Mouse (Mus musculus) forelimb bud, embryonic 11.5 days (tissue): ENCODE data around the gene Pdrg1.

Experiments
- DNase-seq: peaks from one replicate; pipeline ENCODE4 v3.0.0-alpha.2; 2012; ENCODE audit warnings: low read depth, low spot score

Gene Pdrg1

DNA sequence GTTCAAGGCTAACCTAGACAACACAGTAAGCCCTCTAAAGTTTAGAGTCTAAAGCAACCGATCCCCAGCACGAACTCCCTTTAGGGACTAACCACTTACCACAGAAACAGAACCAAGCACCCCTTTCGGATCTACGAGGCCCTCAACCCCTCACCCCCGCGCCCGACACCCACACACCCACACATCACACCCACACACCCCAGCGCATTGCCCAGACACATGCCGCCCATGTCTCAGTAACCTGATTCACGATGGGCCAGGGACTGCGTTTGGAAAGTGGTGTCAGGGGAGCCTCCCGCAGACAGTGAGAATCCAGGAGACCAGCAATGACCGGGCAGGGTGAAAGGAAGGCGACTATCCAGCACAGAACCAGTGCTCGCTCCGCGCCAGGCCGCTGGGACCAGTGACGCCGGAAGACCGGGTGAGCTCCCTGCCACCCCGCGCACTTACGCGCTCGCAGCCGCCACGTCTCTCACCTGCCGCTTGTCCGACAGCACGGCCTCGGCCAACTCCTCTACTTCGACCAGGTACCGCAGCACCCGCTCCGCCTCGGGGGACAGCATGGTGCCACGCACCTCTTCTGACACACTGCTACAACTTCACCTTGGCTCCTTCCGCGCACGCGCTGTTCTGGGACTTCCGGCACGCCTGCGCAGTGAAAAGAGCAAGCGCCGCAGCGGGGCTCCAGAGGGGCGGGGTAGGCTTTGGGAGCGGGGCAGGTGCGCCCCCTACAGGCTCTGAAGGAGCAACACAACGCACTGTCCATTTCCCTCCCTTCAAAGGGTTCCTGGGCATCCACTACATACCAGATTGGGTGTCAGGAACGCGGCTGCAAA lies at the start of gene Pdrg1:
TSS of gene Pdrg1 (minus strand) at position 670 of the 836 bp plus-strand sequence.
- peak; percentile 95 for DNase-seq

- no peak for DNase-seq
These were observed 49.2 kb upstream of the Pdrg1 start for GRCm38 (mm10) chr2:153064190-153064970.

DNA sequence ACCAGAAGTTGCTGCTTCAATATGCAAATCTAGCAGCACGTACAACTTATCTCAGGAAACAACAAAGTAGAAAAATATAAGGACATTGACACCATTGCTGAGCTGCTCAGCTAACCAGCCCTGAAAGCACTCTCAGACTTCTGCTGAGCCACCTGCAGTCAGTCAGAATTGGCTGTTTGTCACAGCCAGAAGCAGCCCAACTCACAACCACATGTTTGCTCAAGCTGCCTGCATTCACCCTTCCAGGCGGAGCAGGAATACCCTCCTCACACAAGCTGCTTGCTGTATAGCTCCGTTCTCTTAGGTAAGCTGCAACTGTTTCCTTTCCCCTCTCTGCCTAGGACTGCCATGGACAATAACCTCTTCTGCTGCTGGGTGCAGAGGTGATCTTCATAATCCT lies 48.2 kb upstream of the Pdrg1 start:
- DNase-seq = peak; percentile 55

DNA sequence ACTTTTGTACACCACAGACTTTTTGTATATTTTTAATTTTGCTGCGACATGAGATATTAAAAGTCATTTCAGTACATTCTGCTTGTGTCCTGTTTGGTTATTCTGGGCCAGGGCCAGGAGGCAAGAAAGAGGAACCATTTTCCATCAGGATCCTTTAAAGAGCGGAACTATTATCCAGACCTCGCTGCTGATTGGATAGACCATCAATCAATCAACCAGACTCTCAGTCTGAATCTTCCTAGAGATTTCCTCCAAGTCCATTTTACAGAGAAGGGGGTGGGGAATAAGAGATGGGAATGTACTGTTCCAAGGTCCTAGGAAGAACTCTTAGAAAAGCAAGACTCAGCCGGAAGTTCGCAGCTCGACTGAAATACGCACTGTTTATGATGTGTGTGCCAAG lies 45.0 kb upstream of the Pdrg1 start:
- no peak for DNase-seq

GRCm38 (mm10) chr2:153058365-153058764 lies 43.1 kb upstream of the Pdrg1 start:
- DNase-seq = no peak

GRCm38 (mm10) chr2:153055270-153055920 lies 40.2 kb upstream of the Pdrg1 start:
- DNase-seq = no peak

- no peak for DNase-seq
These were observed 38.7 kb upstream of the Pdrg1 start for GRCm38 (mm10) chr2:153053896-153054295.

DNA sequence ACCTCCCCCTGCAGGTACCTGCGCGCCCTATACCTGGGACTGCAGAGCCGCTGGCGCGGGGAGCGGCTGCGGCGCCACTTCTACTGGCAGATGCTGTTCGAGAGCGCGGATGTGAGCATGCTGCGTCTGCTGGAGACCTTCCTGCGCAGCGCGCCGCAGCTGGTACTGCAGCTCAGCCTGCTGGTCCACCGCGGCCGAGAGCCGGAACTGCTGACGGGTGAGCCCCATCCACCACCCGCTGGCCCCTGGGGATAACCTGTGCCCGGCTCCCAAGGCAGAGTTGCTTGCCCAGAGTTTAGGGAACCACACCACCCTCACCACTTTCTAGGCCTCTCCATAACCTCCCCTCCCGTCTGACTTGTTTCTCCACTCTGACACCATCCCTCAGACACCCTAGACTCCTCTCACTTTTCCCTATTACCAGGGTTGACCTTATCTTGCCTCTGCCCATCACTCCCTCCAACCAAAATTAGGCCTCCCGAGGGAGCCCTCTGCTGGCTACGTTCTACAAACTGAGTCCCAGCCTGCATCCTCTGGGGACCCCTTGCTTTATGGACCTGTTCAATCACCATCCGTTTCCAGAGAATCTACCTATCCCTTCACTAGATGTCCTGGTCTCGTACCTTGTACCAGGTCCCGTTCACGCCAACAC lies 37.6 kb upstream of the Pdrg1 start:
- DNase-seq = no peak

DNA sequence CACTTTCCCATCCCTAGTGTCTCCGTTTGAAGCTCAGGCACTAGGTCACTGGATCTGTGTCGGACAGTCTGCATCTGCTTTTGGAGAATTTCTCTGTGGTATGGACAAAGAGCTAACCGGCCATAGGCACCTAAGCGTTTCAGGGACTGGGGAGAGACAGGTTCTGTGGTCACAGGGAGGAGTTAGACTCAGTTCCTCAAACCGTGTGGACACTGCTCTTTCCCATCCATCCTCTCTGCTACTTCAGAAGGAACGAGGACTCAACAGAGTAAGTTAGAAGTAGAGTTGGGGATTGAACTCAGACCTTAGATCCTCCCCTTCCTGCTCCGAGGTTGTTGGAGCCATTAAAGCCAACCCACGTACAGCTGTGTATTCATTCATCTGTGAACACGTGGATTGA lies 36.3 kb upstream of the Pdrg1 start:
- DNase-seq = no peak

GRCm38 (mm10) chr2:153051095-153051494 lies 35.9 kb upstream of the Pdrg1 start:
- no peak for DNase-seq

DNA sequence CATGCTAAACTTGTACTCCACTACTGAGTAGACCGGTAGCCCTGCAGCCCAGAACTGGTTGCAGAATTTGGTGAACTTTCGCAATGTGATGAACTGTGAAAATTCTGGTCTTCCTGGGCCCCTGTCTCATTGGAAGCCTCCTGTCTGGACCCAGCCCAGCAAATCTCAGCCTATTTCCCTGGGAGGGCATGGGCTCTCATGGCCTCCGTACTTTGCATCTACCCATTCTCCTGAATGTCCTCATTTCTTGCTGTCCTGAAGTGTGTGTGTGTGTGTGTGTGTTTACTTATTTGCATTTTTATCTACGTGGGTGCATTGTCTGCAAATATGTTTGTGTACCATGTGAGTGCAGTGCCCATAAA lies 34.8 kb upstream of the Pdrg1 start:
- DNase-seq = no peak

GRCm38 (mm10) chr2:153049288-153049996 lies 34.2 kb upstream of the Pdrg1 start:
- DNase-seq = no peak

GRCm38 (mm10) chr2:153047828-153048465 lies 32.7 kb upstream of the Pdrg1 start:
- peak; percentile 39 for DNase-seq

- DNase-seq = no peak
These were observed 30.7 kb upstream of the Pdrg1 start for GRCm38 (mm10) chr2:153045884-153046299.

DNA sequence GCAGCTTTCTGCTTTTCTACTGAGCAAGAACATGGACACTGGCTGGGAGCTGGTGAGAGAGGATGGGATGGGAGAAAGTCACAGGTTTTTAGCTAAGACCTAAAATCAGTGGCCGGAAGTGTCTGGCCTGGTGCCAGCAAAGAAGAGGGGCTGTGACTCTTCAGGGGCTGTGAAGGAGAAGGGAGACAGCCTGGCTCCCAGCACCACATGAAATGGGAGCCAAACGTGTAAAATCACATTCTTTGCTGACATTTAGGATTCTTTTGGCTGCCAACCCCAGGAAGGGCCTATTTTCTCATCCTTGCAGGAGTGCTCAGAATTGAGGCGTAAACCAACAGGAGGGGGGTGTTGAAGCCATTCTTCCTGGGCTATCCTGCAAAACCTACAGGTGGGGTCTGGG lies 28.7 kb upstream of the Pdrg1 start:
- DNase-seq = no peak

DNA sequence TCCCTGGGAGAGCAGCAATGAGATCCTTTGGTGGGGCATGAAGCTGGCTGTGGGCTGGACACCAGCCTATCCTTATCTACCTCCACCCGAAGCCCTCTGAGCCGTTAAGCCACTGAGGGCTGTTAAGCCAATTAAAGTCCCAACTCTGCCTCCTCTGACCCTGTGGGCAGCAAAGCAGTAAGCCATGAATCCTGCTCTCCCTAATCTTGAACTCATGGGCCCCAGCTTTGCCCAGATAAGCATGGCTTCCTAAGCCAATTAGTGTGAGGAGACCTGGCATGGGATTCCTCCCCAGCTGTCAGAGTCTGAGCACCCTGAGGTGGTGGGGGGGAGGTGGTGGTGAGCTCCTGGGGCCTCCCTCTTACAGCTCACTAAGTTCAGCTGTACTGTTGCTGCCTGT lies 21.5 kb upstream of the Pdrg1 start:
- DNase-seq = no peak

DNA sequence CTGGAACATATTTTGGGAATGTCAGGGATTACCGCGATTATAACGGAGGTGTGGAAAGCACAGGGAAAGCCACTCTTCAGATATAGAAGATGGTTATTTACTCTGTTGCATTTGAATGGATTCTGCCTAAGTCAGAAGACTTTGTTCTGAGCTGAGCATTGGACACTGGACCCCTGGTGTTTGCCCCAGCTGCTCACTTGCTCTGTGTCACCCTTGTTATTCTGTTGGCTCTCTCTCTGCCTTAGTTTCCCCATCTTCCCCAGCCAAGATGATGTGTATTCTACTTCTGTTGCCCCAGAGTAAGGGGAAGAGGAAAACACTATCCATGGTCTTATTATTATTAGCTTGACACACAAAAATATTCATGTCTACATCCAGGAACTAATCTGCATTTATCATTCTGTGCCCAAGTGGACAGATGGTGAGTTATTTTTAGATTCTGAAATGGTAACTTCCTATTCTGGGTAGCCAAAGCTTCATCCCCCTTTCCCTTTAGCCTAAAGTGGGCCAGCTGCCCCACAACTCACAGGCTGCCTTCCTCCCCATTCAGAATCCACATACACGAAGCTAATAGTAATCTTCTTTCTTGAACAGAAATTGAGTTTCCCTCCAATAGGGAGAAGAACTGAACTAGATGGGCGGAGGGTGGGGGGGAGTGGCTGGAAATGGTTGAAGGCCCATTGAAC lies 18.5 kb upstream of the Pdrg1 start:
- no peak for DNase-seq

DNA sequence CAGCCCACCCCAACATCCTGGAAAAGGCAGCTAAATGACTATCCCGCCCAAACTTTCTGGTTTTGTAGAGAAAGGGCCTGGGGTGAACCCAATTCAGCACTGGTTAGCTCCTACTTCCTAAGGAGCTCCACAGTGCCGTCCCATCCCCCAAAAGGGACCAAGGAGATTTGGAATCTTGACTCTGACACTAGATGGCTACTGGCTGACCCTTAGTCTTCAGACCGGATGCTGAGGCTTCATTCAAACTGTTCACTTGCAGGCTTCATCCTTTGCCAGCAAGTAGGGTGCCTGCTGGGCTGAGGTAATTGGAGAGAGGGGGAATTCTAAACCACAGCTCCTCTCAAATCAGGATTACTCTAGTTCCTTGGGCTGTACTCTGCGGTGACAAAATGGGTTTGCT lies 17.7 kb upstream of the Pdrg1 start:
- DNase-seq = no peak

DNA sequence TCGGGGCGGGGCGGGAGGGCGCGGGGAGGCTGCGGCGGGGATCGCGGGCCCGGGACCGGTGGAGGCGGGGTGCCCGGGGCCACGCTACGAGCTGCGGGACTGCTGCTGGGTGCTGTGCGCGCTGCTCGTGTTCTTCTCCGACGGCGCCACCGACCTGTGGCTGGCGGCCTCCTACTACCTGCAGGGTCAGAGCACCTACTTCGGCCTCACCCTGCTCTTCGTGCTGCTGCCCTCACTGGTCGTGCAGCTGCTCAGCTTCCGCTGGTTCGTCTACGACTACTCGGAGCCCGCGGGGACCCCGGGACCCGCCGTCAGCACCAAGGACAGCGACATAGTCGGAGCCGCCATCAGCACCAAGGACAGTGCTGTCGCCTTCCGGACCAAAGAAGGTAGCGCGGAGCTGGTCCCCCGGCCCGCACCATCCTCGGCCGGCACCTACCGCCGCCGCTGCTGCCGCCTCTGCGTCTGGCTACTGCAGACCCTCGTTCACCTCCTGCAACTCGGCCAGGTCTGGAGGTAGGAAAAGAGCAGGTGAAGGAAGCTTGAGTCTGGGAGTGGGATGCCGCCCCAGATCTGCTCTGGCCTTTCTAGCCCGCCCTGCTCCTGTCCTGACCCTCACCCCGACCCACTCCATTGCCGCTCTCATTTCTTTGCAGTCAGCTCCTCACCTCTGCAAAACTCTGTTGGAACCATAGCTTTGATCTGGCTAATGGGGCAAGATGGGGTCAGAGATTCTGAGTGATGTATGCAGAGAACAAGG lies 17.0 kb upstream of the Pdrg1 start:
- peak; percentile 90 for DNase-seq
